Mouse (Mus musculus): Measurements from ENCODE around the gene Gm21915.

GRCm38 (mm10) chr9:40649444-40649843 is 21.0 kb upstream of the Gm21915 start:
- TF ChIP-seq CTCF (IDR thresholded peaks at IDR 0.05; ENCODE audit: low read depth), result no peak
- no peak for TF ChIP-seq EP300 (IDR thresholded peaks at IDR 0.05; ENCODE audit: low read depth)
